Mouse (Mus musculus) neutrophil, adult 5-6 weeks (primary cell): Measurements from ENCODE around the gene Fn1. TPM values are rescaled to one million over a fixed set of nuclear protein-coding genes. Genes with fewer than 3 reads are reported as not detected.

Experiments
- ATAC-seq: fragments of 151-379, 151-347 bp; 2 replicates; pipeline ENCODE4 v1.8.0; 2017; ENCODE audit warnings: mild to moderate bottlenecking, moderate TSS enrichment; ENCODE audit not compliant: insufficient number of reproducible peaks, poor library complexity, low FRiP score, severe bottlenecking; ENCODE audit errors: extremely low read depth
- total RNA-seq: library from RNA; stranded (forward); fragments of 200-1000 nt; gene quantifications from 2 replicates; pipeline ENCODE4 v1.2.3, GENCODE M21; 2017

The Fn1 gene
- total RNA-seq, 1 experiment from 2014 or later = 40.0 TPM

GRCm38 (mm10) chr1:71614545-71615246, 38.3 kb downstream of the Fn1 start:
- ATAC-seq = no peak

- ATAC-seq = no peak
Measured at GRCm38 (mm10) chr1:71612256-71612655, 40.7 kb downstream of the Fn1 start.

GRCm38 (mm10) chr1:71609916-71610315, 43.1 kb downstream of the Fn1 start:
- ATAC-seq = no peak

GRCm38 (mm10) chr1:71609057-71609775, 43.8 kb downstream of the Fn1 start:
- ATAC-seq = no peak

- no peak for ATAC-seq
Measured at GRCm38 (mm10) chr1:71606600-71607325, 46.2 kb downstream of the Fn1 start.

GRCm38 (mm10) chr1:71605751-71606150, 47.2 kb downstream of the Fn1 start:
- no peak for ATAC-seq

GRCm38 (mm10) chr1:71595365-71595764, 57.6 kb downstream of the Fn1 start:
- ATAC-seq = no peak

GRCm38 (mm10) chr1:71594268-71594667, 58.7 kb downstream of the Fn1 start:
- ATAC-seq = no peak

- ATAC-seq = no peak
Measured at GRCm38 (mm10) chr1:71593184-71593583, 59.8 kb downstream of the Fn1 start.

- no peak for ATAC-seq
Measured at GRCm38 (mm10) chr1:71590038-71590437, 63.0 kb downstream of the Fn1 start.

GRCm38 (mm10) chr1:71586658-71587057, 66.3 kb downstream of the Fn1 start:
- ATAC-seq = no peak

GRCm38 (mm10) chr1:71583900-71584299, 69.1 kb downstream of the Fn1 start:
- ATAC-seq = no peak

GRCm38 (mm10) chr1:71583302-71583701, 69.7 kb downstream of the Fn1 start:
- ATAC-seq = no peak

GRCm38 (mm10) chr1:71580408-71580807, 72.6 kb downstream of the Fn1 start:
- ATAC-seq = 0 out of 2 replicates have a peak, but pooled peaks have one; percentile 13

- ATAC-seq = no peak
Measured at GRCm38 (mm10) chr1:71579526-71579925, 73.5 kb downstream of the Fn1 start.

- no peak for ATAC-seq
Measured at GRCm38 (mm10) chr1:71576837-71577236, 76.2 kb downstream of the Fn1 start.

GRCm38 (mm10) chr1:71575987-71576386, 77.0 kb downstream of the Fn1 start:
- no peak for ATAC-seq

- no peak for ATAC-seq
Measured at GRCm38 (mm10) chr1:71570116-71570515, 82.9 kb downstream of the Fn1 start.

GRCm38 (mm10) chr1:71567884-71568605, 85.0 kb downstream of the Fn1 start:
- no peak for ATAC-seq
